Mouse (Mus musculus) midbrain, embryonic 14.5 days (tissue): ENCODE measurements at regions not wholly inside any gene's neighbourhood (a gene's known extent, or its start where the extent isn't known, plus 50 kb on each side); places are given as distances from the start of the nearest gene placed in this dataset.

ENCODE experiments used
- ATAC-seq: fragments of 200-750 bp; cut with Nextera tagmentation; 2 replicates; pipeline ENCODE4 v1.8.0; 2017; ENCODE audit warnings: moderate number of reproducible peaks, moderate library complexity; ENCODE audit not compliant: low FRiP score, low TSS enrichment
- DNase-seq: peaks from one replicate; pipeline ENCODE4 v3.0.0-alpha.2; 2015
- H3K27ac ChIP-seq: fragments of 300-500 bp; sonication (generic); replicated peaks from 2 replicates; pipeline ENCODE4 v1.5.1; 2014; ENCODE audit warnings: mild to moderate bottlenecking, low read depth, low read length, moderate library complexity
- H3K27me3 ChIP-seq: fragments of 300-500 bp; sonication (generic); 2 replicates; pipeline ENCODE4 v1.6.1; 2014; ENCODE audit warnings: low read length, control low read depth, mixed read lengths; ENCODE audit not compliant: control insufficient read depth, insufficient read depth
- H3K36me3 ChIP-seq: fragments of 300-500 bp; sonication (generic); 2 replicates; pipeline ENCODE4 v1.6.1; 2014; ENCODE audit warnings: low read length, control low read depth; ENCODE audit not compliant: control insufficient read depth, insufficient read depth
- H3K4me1 ChIP-seq: fragments of 300-500 bp; sonication (generic); 2 replicates; pipeline ENCODE4 v1.6.1; 2014; ENCODE audit warnings: mild to moderate bottlenecking, antibody characterized with exemption, low read length, control low read depth; ENCODE audit not compliant: control insufficient read depth, insufficient read depth
- H3K4me2 ChIP-seq: fragments of 300-500 bp; sonication (generic); 2 replicates; pipeline ENCODE4 v1.6.1; 2014; ENCODE audit warnings: mild to moderate bottlenecking, low read length, moderate library complexity
- H3K4me3 ChIP-seq: fragments of 300-500 bp; sonication (generic); replicated peaks from 2 replicates; pipeline ENCODE4 v1.5.1; 2014; ENCODE audit warnings: low read depth, low read length
- H3K9ac ChIP-seq: fragments of 300-500 bp; sonication (generic); replicated peaks from 2 replicates; pipeline ENCODE4 v1.6.1; 2014; ENCODE audit warnings: mild to moderate bottlenecking, low read length, moderate library complexity
- H3K9me3 ChIP-seq: fragments of 300-500 bp; sonication (generic); 2 replicates; pipeline ENCODE4 v1.6.1; 2016; ENCODE audit warnings: low read length, control low read depth, mixed read lengths; ENCODE audit not compliant: control insufficient read depth
- WGBS: fragments of 180-500 bp; shearing (Covaris S2); extraction: QIAGEN DNeasy Blood & Tissue Kit; methylation state at CpG from one replicate; pipeline ENCODE4 v1.1.7; 2014; 5-methylcytosine and 5-hydroxymethylcytosine counted together

DNA sequence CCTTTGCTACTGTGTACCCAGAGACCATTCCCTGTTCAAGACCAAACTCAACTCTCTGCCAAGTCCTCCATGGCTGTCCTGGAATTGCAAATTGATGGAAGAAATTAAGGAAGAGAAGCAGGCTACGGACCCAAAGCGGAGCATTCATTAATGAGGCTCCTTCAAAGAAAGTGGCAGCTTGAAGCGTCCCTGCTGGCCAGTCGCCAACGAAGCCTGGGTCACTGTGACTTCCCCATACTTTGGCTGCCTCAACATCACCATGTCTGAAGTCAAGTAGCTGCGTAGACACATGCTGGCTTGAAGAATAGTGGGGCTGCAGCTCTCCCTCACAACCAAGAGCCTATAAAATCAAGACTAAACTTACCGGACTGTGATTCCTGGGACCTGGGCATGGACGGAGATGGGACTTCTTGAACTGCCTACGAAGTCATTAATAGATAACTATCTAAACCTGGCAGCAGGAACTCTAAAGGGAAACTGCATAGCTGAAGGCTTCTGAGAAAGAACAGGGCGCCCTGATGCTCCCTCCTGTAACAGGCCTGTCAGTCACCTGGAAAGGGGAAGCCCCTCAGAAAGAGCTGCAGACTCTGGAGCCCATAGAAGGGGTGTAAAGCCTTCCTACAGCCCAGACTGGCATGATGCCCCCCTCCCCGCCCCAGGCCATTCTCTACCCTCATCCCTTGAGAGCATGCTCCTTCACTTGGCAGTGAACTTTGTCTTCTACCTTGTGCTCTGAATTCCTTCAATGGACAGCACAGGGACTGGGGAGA is 116.0 kb upstream of the Selenok start:
- Histone ChIP-seq H3K27me3 (no peaks in the 10 kb centered on the region), H3K4me3 (no peak overlapping the region), H3K4me1 (no peaks in the 10 kb centered on the region), H3K36me3 (no peaks in the 10 kb centered on the region), H3K9me3 (no peaks in the 10 kb centered on the region), H3K4me2 (no peak overlapping the region), H3K27ac (no peak overlapping the region), H3K9ac (no peak overlapping the region)
- WGBS, result 80% methylated on average over 11 of the region's 11 CpGs
- DNase-seq (peak; percentile 17), ATAC-seq (no peak)

DNA sequence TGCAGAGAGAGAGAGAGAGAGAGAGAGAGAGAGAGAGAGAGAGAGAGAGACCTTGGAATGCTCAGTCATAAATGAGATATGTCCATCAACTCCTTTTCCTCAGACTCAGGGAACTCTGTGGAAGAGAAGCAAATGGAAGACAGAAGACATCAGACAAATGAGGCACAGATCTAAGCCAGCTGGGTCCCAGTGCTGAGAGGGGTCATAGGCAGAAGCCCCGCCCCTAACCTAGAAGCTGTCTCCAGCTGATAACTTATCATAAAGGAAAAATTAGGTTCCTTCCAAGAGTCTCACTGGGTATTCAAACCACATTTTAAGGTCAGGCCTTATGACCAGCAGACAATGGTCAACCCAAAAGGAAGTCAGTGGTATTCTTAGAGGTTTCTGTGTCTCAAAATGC is 106.1 kb upstream of the Selenok start:
- DNase-seq (no peak), ATAC-seq (no peak)
- no peak overlapping the region for H3K27ac ChIP-seq
- no peaks in the 10 kb centered on the region for H3K36me3 ChIP-seq
- no peak overlapping the region for H3K9ac ChIP-seq
- no peaks in the 10 kb centered on the region for H3K27me3 ChIP-seq
- H3K9me3 ChIP-seq, result no peaks in the 10 kb centered on the region
- WGBS, result 88% methylated on average over 1 of the region's 1 CpGs
- no peak overlapping the region for H3K4me2 ChIP-seq
- H3K4me1 ChIP-seq, result no peaks in the 10 kb centered on the region
- no peak overlapping the region for H3K4me3 ChIP-seq

DNA sequence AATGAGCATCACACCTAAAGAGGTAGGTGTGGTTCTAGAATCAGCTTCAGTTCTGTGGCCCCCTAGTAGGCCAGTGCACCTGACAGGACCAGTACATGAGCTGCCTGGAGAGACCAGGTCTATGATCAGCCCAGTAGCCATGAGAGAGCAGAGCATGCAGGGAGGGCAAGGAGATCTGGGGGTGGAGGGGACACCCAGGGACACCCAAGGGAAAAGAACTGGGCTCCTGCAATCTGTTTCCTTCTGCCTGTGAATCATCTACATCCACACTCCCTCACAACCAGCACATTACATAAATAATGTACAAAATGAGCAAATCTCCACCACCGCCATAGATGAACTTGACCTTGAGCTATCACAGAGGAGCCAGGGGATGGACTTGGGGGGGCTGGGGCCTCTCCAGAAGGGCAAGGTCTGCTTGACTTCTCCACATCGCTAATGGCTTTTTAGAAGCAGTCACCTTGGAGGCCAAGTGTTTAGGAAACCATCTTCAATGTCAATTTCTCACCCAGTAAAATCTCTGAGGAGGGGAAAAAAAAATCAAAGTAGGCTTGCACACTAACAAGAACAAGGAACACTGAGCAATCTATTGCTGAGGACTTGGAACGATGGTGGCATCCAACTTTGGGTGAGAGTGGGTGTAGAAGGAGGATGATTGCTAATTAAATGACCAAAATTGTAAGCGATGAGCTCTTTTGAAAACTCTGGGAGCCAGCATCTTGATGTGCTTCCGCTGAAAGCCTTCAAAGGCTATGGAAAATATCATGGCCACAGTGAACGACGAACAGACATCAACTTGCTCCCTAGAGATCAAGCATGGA is 101.4 kb upstream of the Selenok start:
- 91% methylated on average over 7 of the region's 7 CpGs for WGBS
- Histone ChIP-seq H3K4me3 (no peak overlapping the region), H3K4me1 (no peaks in the 10 kb centered on the region), H3K27ac (no peak overlapping the region), H3K4me2 (no peak overlapping the region), H3K36me3 (no peaks in the 10 kb centered on the region), H3K9me3 (no peaks in the 10 kb centered on the region), H3K9ac (no peak overlapping the region), H3K27me3 (no peaks in the 10 kb centered on the region)
- ATAC-seq, result no peak
- no peak for DNase-seq

DNA sequence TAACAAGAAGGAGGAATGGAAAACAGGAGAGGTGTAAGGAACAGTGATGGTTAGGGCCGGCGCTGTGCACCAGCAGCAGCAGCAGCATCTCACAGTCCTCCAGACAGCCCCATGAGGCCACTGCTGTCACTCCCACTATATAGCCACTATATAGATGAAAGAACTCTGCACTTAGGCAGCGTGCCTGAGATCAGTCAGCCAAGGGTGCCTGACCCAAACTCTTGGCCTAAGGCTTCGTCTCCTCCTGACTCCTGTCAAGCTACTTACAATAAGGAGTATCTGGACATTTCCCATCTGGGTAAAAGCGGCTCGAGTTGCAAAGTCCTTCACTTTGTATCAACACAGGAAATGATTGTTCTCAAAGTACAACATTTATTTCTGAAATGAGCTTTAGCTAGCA is 100.8 kb upstream of the Selenok start:
- Histone ChIP-seq H3K36me3 (no peaks in the 10 kb centered on the region), H3K9me3 (no peaks in the 10 kb centered on the region), H3K4me2 (no peak overlapping the region), H3K27ac (no peak overlapping the region), H3K4me3 (no peak overlapping the region), H3K27me3 (no peaks in the 10 kb centered on the region), H3K4me1 (no peaks in the 10 kb centered on the region), H3K9ac (no peak overlapping the region)
- no peak for DNase-seq
- WGBS, result 72% methylated on average over 6 of the region's 6 CpGs
- no peak for ATAC-seq

DNA sequence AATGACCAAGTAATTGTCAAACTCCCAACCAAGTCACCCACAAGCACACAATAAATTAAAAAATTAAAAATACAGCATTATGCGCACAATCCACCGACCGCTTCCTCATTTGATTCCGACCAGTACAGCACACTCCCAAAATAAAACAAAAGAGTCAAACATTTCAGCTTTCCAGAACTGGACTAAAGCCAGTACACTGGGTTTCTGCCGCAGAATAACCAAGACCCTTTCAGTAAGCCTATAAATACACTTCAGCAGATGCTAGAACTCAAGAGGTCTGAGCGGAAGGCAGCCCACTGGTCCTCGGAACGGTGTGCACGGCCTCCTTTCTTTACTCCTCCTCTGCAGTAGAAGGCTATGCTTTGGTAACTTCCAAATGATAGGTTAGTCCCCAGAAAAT is 98.2 kb upstream of the Selenok start:
- WGBS, result 97% methylated on average over 9 of the region's 9 CpGs

DNA sequence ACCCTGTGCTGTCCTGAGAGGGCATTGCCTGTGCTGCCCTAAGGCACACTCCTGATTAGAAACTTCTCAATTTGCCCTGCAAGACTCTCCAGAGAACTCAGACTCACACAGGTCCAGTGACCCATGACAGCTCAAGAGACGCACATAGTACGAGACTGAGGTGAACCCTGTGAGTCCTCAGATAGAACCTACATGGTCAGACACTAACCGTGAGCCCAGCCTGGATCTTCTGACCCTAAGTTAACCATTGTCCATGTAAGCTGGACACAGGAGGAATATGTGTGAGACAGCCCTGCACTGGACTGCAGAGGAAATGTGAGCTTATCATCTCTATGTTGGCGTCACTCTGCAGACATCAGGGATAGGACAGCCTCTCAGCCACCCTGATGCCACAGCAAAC is 91.4 kb upstream of the Selenok start:
- Histone ChIP-seq H3K27ac (no peak overlapping the region), H3K27me3 (no peaks in the 10 kb centered on the region), H3K36me3 (no peaks in the 10 kb centered on the region), H3K4me3 (no peak overlapping the region), H3K4me2 (no peak overlapping the region), H3K9me3 (no peaks in the 10 kb centered on the region), H3K9ac (no peak overlapping the region), H3K4me1 (no peaks in the 10 kb centered on the region)
- no peak for ATAC-seq
- WGBS, result 81% methylated on average over 4 of the region's 4 CpGs
- DNase-seq, result no peak

More for the DNA sequence above, 98.2 kb upstream of the Selenok start:
- DNase-seq, result no peak
- H3K9ac ChIP-seq, result no peak overlapping the region
- no peak overlapping the region for H3K4me3 ChIP-seq
- H3K27ac ChIP-seq, result no peak overlapping the region
- no peaks in the 10 kb centered on the region for H3K4me1 ChIP-seq
- ATAC-seq, result no peak
- no peaks in the 10 kb centered on the region for H3K36me3 ChIP-seq
- H3K4me2 ChIP-seq, result no peak overlapping the region
- H3K27me3 ChIP-seq, result no peaks in the 10 kb centered on the region
- H3K9me3 ChIP-seq, result no peaks in the 10 kb centered on the region

DNA sequence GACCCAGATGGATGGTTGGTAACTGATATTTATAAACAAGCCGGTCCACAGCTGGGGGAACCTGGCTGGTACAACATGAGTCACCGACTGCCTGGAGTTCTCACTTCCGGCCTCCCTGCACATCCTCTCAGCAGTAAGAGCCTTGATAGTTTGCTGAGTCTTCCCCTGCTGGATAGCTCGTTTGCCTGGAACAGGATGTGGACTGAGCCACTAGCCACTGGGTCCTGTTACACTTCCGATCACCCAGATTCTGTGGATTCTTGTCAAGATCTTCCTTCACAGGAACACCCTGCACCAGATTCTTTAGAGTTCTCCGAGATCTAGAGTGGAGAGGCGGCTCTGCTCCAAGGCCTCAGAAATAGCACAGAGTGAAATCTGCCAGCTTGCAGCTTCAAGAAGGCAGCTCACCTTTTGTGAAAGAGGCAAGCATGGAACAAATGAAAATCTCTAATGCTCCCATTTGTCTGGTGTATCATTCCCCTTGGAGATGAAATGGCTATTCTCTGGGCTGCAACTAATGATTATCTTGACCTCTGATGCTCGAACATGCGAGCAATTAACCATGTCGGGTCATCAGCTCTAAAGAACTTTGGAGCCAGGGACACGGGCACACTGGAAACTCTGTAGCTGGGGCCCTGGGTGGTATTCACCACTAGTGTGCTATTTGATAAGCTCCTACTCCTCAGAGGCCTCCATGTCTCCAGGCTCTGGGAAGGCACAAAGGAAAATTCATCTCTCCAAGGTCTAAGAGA is 90.3 kb upstream of the Selenok start:
- H3K9me3 ChIP-seq, result no peaks in the 10 kb centered on the region
- ATAC-seq (no peak), DNase-seq (no peak)
- H3K4me2 ChIP-seq, result no peak overlapping the region
- H3K27ac ChIP-seq, result no peak overlapping the region
- H3K27me3 ChIP-seq, result no peaks in the 10 kb centered on the region
- no peaks in the 10 kb centered on the region for H3K36me3 ChIP-seq
- no peaks in the 10 kb centered on the region for H3K4me1 ChIP-seq
- WGBS, result 88% methylated on average over 11 of the region's 11 CpGs
- no peak overlapping the region for H3K9ac ChIP-seq
- H3K4me3 ChIP-seq, result no peak overlapping the region

DNA sequence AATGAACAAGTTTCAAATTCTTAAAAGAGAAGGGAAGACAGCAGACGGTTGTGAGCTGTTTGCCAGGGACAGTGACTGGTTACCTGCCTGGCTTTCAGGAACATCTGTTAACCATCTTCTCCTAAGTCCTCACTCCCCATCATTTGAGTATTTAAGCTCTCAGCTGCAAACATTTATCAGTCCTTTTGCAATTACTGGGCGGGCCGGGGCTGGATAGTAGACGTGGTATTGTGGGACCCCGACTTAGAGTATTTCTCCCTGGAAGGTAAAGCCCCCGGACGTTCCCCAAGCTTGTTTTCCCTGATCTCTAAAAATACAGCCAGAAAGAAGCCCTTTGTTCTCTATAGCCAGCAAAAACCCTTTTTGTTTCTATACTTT is 89.7 kb upstream of the Selenok start:
- H3K9ac ChIP-seq, result no peak overlapping the region
- no peaks in the 10 kb centered on the region for H3K4me1 ChIP-seq
- ATAC-seq, result no peak
- no peaks in the 10 kb centered on the region for H3K36me3 ChIP-seq
- H3K4me2 ChIP-seq, result no peak overlapping the region
- no peak overlapping the region for H3K27ac ChIP-seq
- DNase-seq, result no peak
- H3K4me3 ChIP-seq, result no peak overlapping the region
- no peaks in the 10 kb centered on the region for H3K27me3 ChIP-seq
- H3K9me3 ChIP-seq, result no peaks in the 10 kb centered on the region
- WGBS, result 85% methylated on average over 7 of the region's 7 CpGs
